Mouse (Mus musculus) stomach, postnatal 0 days (tissue): ENCODE results near the gene Ybx2.

Source experiments
- CTCF ChIP-seq: IDR thresholded peaks from 2 replicates; pipeline ENCODE4 v1.5.1; 2016; ENCODE audit warnings: antibody characterized with exemption, low read depth, mild to moderate bottlenecking, moderate library complexity
- EP300 ChIP-seq: optimal IDR thresholded peaks from 2 replicates; pipeline ENCODE3; 2016; ENCODE audit warnings: antibody characterized with exemption

- peak; percentile 66 for TF ChIP-seq CTCF
- TF ChIP-seq EP300 = no peak
Measured at GRCm38 (mm10) chr11:69960616-69961015, 25.0 kb downstream of the Ybx2 start.
